Mouse (Mus musculus) NIH3T3 (cell line): Measurements from ENCODE around the gene Dnajc30.

Experiments used
- DNase-seq: peaks from one replicate; pipeline ENCODE4 v3.0.0-alpha.2; 2012; ENCODE audit warnings: low read depth

The Dnajc30 gene

GRCm38 (mm10) chr5:135109426-135109825 is 45.4 kb downstream of the Dnajc30 start:
- no peak for DNase-seq

- DNase-seq: no peak
Observed at GRCm38 (mm10) chr5:135109976-135110375, 46.0 kb downstream of the Dnajc30 start.

- DNase-seq: no peak
Observed at GRCm38 (mm10) chr5:135113782-135114181, 49.8 kb downstream of the Dnajc30 start.

GRCm38 (mm10) chr5:135115241-135115640 is 51.2 kb downstream of the Dnajc30 start:
- no peak for DNase-seq
